Mouse (Mus musculus): ENCODE results near the gene Edrf1.

DNA sequence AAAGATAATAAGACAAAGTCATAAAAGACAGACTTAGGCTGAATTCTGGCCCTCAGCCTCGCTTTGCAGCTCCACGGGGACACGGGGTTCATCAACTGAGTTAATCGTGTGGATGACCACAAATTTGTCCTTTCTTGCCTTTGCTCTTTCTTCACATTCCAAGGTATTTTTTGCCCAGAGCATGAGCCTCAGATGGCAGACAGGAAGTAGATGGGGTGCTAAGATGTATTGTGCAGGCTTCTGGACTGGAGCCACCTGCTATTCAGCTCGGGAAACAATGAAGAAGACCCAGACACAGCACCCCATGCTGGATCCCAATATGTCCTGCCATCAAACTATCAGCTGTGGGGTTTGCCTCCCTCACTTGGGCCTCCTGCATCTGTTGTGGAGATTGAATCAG is 30.0 kb upstream of the Edrf1 start:
- TF ChIP-seq CTCF (IDR thresholded peaks at IDR 0.05; ENCODE audit: control insufficient read depth, insufficient read depth, low read length): no peak
- TF ChIP-seq POLR2A (IDR thresholded peaks at IDR 0.05; ENCODE audit: borderline replicate concordance, control insufficient read depth, low read depth, low read length): no peak
